Comparison of ENCODE assay signal across 17 mouse cellular contexts in the genomic region with DNA sequence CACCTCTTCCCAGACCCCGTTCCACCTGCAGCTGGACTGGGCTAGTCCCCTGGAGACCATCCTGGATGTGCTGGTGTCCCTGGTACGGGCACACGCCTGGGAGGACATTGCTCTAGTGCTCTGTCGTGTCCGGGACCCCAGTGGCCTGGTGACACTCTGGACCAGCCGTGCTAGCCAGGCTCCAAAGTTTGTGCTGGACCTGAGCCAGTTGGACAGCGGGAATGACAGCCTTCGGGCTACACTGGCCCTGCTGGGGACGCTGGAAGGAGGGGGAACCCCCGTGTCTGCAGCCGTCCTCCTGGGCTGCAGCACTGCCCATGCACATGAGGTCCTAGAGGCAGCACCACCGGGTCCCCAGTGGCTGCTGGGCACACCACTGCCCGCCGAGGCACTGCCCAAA. TPM values are rescaled to one million over a fixed set of nuclear protein-coding genes. Genes with fewer than 3 reads are reported as not detected.
DNase-seq lines count a peak whose midpoint lies in the region; ATAC-seq lines count a peak whose summit lies in the region.
"Had no signal": no experiment of that assay in that cellular context is flagged by ENCODE, and none has a peak within 500 bp of the region (broad histone marks: within the 10 kb centered on the region; RNA-seq: fewer than 3 reads in every experiment).

No protein-coding gene starts in this region.

- 62% methylated on average over 14 of the region's 14 CpGs for WGBS in embryonic facial prominence, embryonic 11.5 days
- 70% methylated on average over 14 of the region's 14 CpGs for WGBS in embryonic facial prominence, embryonic 10.5 days
- 64% methylated on average over 14 of the region's 14 CpGs for WGBS in embryonic facial prominence, embryonic 12.5 days

- H3K27me3 ChIP-seq in embryonic facial prominence, embryonic 11.5 days (ENCODE audit: control insufficient read depth, insufficient read depth, low read length), result peaks cover 2% of the 10 kb centered on the region; the same call in 1 of the 2 replicates
- peaks cover 69% of the 10 kb centered on the region for H3K27me3 ChIP-seq in embryonic facial prominence, embryonic 10.5 days (replicated peaks; ENCODE audit: low read depth, poor library complexity, severe bottlenecking)
- peaks cover 16% of the 10 kb centered on the region; the same call in 1 of the 2 replicates for H3K27me3 ChIP-seq in embryonic facial prominence, embryonic 12.5 days

- no peak overlapping the region for H3K9ac ChIP-seq in embryonic facial prominence, embryonic 11.5 days (replicated peaks; ENCODE audit: low read length)
- no peak overlapping the region for H3K9ac ChIP-seq in embryonic facial prominence, embryonic 12.5 days
- H3K9ac ChIP-seq: limb, embryonic 15.5 days; midbrain, embryonic 13.5 days had no signal

- DNase-seq in embryonic facial prominence, embryonic 11.5 days (ENCODE audit: low spot score), result no peak
- DNase-seq in embryonic facial prominence, embryonic 10.5 days (ENCODE audit: low spot score), result no peak
- peak; percentile 78 for DNase-seq in kidney, postnatal 14 days
- DNase-seq in kidney, adult 9 months, result no peak
- DNase-seq in heart, postnatal 4 days, result peak; percentile 65
- DNase-seq in right cerebral cortex, postnatal 14 days, result no peak
- DNase-seq in left cerebral cortex, adult 18-20 months (ENCODE audit: low spot score in 2 of 2), result no peak
- DNase-seq: cerebellum, postnatal 36 days; gastrocnemius, postnatal 10 days; thymus, postnatal 4 days had no signal

- H3K4me3 ChIP-seq in embryonic facial prominence, embryonic 11.5 days (ENCODE audit: low read depth, low read length), result no peak overlapping the region
- no peak overlapping the region for H3K4me3 ChIP-seq in embryonic facial prominence, embryonic 10.5 days
- 0 out of 2 replicates have a peak overlapping the region, but pooled peaks have one; percentile 5 for H3K4me3 ChIP-seq in embryonic facial prominence, embryonic 12.5 days
- H3K4me3 ChIP-seq: limb, embryonic 15.5 days; midbrain, embryonic 13.5 days had no signal

- H3K27ac ChIP-seq in embryonic facial prominence, embryonic 11.5 days (replicated peaks; ENCODE audit: low read depth, low read length), result no peak overlapping the region
- H3K27ac ChIP-seq in embryonic facial prominence, embryonic 10.5 days (replicated peaks), result no peak overlapping the region
- H3K27ac ChIP-seq in embryonic facial prominence, embryonic 12.5 days, result no peak overlapping the region
- H3K27ac ChIP-seq: limb, embryonic 15.5 days; midbrain, embryonic 13.5 days; stomach, postnatal 0 days had no signal

- H3K4me1 ChIP-seq in embryonic facial prominence, embryonic 11.5 days (ENCODE audit: control insufficient read depth, insufficient read depth, low read length), result no peaks in the 10 kb centered on the region
- peaks cover 15% of the 10 kb centered on the region for H3K4me1 ChIP-seq in embryonic facial prominence, embryonic 10.5 days
- peaks cover 7% of the 10 kb centered on the region; the same call in 1 of the 2 replicates for H3K4me1 ChIP-seq in embryonic facial prominence, embryonic 12.5 days

- no peak overlapping the region for H3K4me2 ChIP-seq in embryonic facial prominence, embryonic 11.5 days (ENCODE audit: low read depth, low read length)
- H3K4me2 ChIP-seq in embryonic facial prominence, embryonic 12.5 days (replicated peaks), result no peak overlapping the region
- H3K4me2 ChIP-seq: limb, embryonic 15.5 days; midbrain, embryonic 13.5 days had no signal

- peaks cover 15% of the 10 kb centered on the region for H3K36me3 ChIP-seq in embryonic facial prominence, embryonic 11.5 days (replicated peaks; ENCODE audit: control insufficient read depth, insufficient read depth, low read depth, low read length)
- H3K36me3 ChIP-seq in embryonic facial prominence, embryonic 10.5 days (replicated peaks), result peaks cover 54% of the 10 kb centered on the region
- peaks cover 46% of the 10 kb centered on the region for H3K36me3 ChIP-seq in embryonic facial prominence, embryonic 12.5 days

- ATAC-seq in embryonic facial prominence, embryonic 11.5 days (replicated peaks; ENCODE audit: insufficient number of reproducible peaks, low FRiP score, low TSS enrichment, low read depth), result 0 out of 2 replicates have a peak, but pooled peaks have one; percentile 15
- ATAC-seq in embryonic facial prominence, embryonic 12.5 days (ENCODE audit: insufficient number of reproducible peaks, insufficient read depth, low FRiP score, low TSS enrichment), result no peak
- ATAC-seq: activated CD4-positive, CD25-positive, alpha-beta regulatory T cell, adult 4 months; forebrain, embryonic 14.5 days; intestine, embryonic 16.5 days; midbrain, embryonic 13.5 days had no signal

- H3K9me3 ChIP-seq in embryonic facial prominence, embryonic 11.5 days (replicated peaks; ENCODE audit: control insufficient read depth, low read length), result no peaks in the 10 kb centered on the region
- no peaks in the 10 kb centered on the region; the same call in 1 of the 2 replicates for H3K9me3 ChIP-seq in embryonic facial prominence, embryonic 10.5 days
- H3K9me3 ChIP-seq in embryonic facial prominence, embryonic 12.5 days, result no peaks in the 10 kb centered on the region
- H3K9me3 ChIP-seq: limb, embryonic 15.5 days; midbrain, embryonic 13.5 days had no signal

RNA-seq across cellular contexts. Expression of gene Grin3b, which starts 2.3 kb away (rescaled TPM):
- polyA plus RNA-seq in embryonic facial prominence, embryonic 11.5 days (2014; fragmentation: Nextera tagmentation; extraction: Ambion mirVana), result 0.21 and 0.22 TPM in 2 replicates
- polyA plus RNA-seq in embryonic facial prominence, embryonic 10.5 days (2016; fragmentation: Nextera tagmentation; extraction: Ambion mirVana), result 0.13 and 0.44 TPM in 2 replicates
- polyA plus RNA-seq in embryonic facial prominence, embryonic 12.5 days (2016; fragmentation: Nextera tagmentation; extraction: Ambion mirVana), result 0.50 and 0.92 TPM in 2 replicates
- total RNA-seq in heart, postnatal 4 days (2021), result under 1 TPM in 1 of 2 experiments, not detected in 1; 0.21 TPM
- total RNA-seq in left cerebral cortex, adult 18-20 months (2021), result under 1 TPM; 0.14 to 0.16 TPM
- polyA plus RNA-seq: activated CD4-positive, CD25-positive, alpha-beta regulatory T cell, adult 4 months had no signal

RNA-seq across cellular contexts. Expression of gene Tmem259, which starts 11.3 kb away (rescaled TPM):
- 13.4 and 13.7 TPM in 2 replicates for polyA plus RNA-seq in embryonic facial prominence, embryonic 11.5 days (2014; fragmentation: Nextera tagmentation; extraction: Ambion mirVana)
- polyA plus RNA-seq in embryonic facial prominence, embryonic 10.5 days (2016; fragmentation: Nextera tagmentation; extraction: Ambion mirVana), result 12.3 and 12.4 TPM in 2 replicates
- polyA plus RNA-seq in embryonic facial prominence, embryonic 12.5 days (2016; fragmentation: Nextera tagmentation; extraction: Ambion mirVana), result 24.3 and 25.9 TPM in 2 replicates
- total RNA-seq in heart, postnatal 4 days (2021), result 100 to 1,000 TPM; 117 to 120 TPM
- 100 to 1,000 TPM; 112 to 113 TPM for total RNA-seq in left cerebral cortex, adult 18-20 months (2021)

RNA-seq across cellular contexts. Expression of gene Wdr18, which starts 12.9 kb away (rescaled TPM):
- 118 and 123 TPM in 2 replicates for polyA plus RNA-seq in embryonic facial prominence, embryonic 11.5 days (2014; fragmentation: Nextera tagmentation; extraction: Ambion mirVana)
- 166 TPM in 2 replicates for polyA plus RNA-seq in embryonic facial prominence, embryonic 10.5 days (2016; fragmentation: Nextera tagmentation; extraction: Ambion mirVana)
- polyA plus RNA-seq in embryonic facial prominence, embryonic 12.5 days (2016; fragmentation: Nextera tagmentation; extraction: Ambion mirVana), result 118 and 120 TPM in 2 replicates
- total RNA-seq in heart, postnatal 4 days (2021), result 10 to 100 TPM; 25.5 to 28.5 TPM
- total RNA-seq in left cerebral cortex, adult 18-20 months (2021), result 10 to 100 TPM; 45.3 to 46.5 TPM

RNA-seq across cellular contexts. Expression of gene Cnn2, which starts 15.6 kb away (rescaled TPM):
- polyA plus RNA-seq in embryonic facial prominence, embryonic 11.5 days (2014; fragmentation: Nextera tagmentation; extraction: Ambion mirVana), result 255 and 271 TPM in 2 replicates
- polyA plus RNA-seq in embryonic facial prominence, embryonic 10.5 days (2016; fragmentation: Nextera tagmentation; extraction: Ambion mirVana), result 234 and 253 TPM in 2 replicates
- polyA plus RNA-seq in embryonic facial prominence, embryonic 12.5 days (2016; fragmentation: Nextera tagmentation; extraction: Ambion mirVana), result 311 and 313 TPM in 2 replicates
- 100 to 1,000 TPM; 109 to 113 TPM for total RNA-seq in heart, postnatal 4 days (2021)
- 1 to 10 TPM; 6.7 to 8.0 TPM for total RNA-seq in left cerebral cortex, adult 18-20 months (2021)

RNA-seq across cellular contexts. Expression of gene Abca7, which starts 23.5 kb away (rescaled TPM):
- polyA plus RNA-seq in embryonic facial prominence, embryonic 11.5 days (2014; fragmentation: Nextera tagmentation; extraction: Ambion mirVana), result 0.98 and 1.3 TPM in 2 replicates
- 2.9 and 3.2 TPM in 2 replicates for polyA plus RNA-seq in embryonic facial prominence, embryonic 10.5 days (2016; fragmentation: Nextera tagmentation; extraction: Ambion mirVana)
- 2.6 and 3.9 TPM in 2 replicates for polyA plus RNA-seq in embryonic facial prominence, embryonic 12.5 days (2016; fragmentation: Nextera tagmentation; extraction: Ambion mirVana)
- total RNA-seq in heart, postnatal 4 days (2021), result 1 to 10 TPM; 6.9 to 8.1 TPM
- total RNA-seq in left cerebral cortex, adult 18-20 months (2021), result 10 to 100 TPM; 13.0 to 13.7 TPM

Comparison
In these comparisons a context has a peak if more than half of its experiments do, and no peak if none do; other contexts are left out.
1. DNase-seq: peak in kidney, postnatal 14 days (single experiment) and heart, postnatal 4 days (single experiment); none in embryonic facial prominence, embryonic 11.5 days (single experiment), embryonic facial prominence, embryonic 10.5 days (single experiment), kidney, adult 9 months (single experiment), right cerebral cortex, postnatal 14 days (single experiment) and left cerebral cortex, adult 18-20 months (0 of 2).